Mouse (Mus musculus) kidney, adult 9 months (tissue): ENCODE data around the gene Samd8.
A peak's percentile ranks its signal among the peaks of the same experiment; 100 is the strongest.

Source experiments
- DNase-seq: peaks from one replicate; pipeline ENCODE4 v3.0.0; 2022

The Samd8 gene

DNA sequence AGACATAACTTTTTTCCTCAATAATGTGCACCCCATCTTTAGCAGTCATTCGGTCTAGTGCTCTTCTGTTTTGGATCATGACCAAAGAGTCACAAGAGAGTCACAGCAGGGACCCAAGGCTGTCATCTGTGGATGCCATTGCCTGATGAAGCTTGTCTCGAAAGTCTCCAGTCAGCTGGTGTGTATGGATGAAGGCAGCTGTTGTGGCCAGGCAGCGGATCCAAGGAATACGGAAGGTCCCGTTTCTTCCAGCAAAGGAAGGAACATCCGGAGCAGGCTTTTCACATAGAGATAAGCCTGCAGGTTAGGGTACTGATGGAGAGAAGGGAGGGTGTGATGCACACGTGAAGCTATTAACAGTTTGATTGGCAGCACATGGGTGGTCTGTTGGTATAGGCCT lies 51.3 kb downstream of the Samd8 start:
- DNase-seq: no peak

DNA sequence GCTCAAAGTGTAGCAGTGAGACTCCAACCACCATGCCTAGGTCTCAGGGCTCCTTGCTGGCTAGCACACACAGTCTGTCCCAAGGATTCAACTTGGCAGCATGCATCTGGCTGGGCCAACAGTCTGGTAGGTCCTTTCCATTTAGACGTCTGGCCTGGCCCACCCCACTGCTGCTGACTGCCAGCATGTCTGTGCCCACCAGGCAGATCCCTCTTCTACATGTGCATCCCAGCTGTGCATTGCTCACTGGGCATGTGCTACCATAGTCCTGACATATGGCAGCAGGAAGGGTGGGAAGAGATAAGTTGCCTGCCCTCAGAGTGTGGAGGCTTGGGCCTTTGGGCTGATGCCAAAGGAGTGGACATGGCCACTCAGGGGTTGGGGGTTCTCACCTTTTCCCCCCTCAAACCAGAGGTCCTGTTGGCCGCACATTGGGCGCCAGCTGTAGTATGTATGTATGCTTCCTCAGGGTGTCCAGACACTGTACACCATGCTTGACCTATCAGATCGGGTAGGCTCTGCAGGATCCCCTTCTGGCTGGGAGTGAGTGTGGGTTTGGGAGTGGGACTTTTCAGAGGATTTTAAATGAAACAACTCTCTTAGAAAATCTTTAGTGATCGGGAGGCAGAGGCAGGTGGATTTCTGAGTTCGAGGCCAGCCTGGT lies 52.3 kb downstream of the Samd8 start:
- no peak for DNase-seq

- no peak for DNase-seq
Observed at GRCm38 (mm10) chr14:21806203-21806602, 55.9 kb downstream of the Samd8 start.

DNA sequence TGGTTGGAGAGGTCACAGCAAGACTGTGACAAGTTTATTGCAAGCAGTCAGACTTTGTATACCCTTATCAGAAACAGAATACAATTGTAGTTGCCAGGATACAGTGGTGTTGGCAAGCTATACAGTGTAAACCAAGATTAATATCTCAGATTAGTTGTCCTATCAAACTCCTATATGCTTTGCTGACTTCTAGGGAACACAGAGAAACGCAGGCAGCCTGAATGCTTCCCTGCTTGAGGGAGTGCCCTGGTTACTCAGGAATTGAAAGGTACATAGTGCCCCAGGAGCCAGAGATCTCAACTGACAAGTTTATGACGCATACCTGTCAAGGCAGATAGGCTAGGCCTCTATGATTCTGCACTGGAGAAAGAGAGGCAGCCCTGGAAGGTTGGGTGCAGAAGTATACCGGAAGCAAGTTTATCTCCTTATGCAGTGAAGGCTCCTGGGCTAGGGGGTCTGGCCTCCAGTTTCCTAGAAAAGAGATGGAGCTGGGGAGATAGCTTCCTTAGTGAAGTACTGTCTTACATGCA lies 56.4 kb downstream of the Samd8 start:
- DNase-seq: no peak

GRCm38 (mm10) chr14:21808208-21808922 lies 58.0 kb downstream of the Samd8 start:
- DNase-seq: no peak

DNA sequence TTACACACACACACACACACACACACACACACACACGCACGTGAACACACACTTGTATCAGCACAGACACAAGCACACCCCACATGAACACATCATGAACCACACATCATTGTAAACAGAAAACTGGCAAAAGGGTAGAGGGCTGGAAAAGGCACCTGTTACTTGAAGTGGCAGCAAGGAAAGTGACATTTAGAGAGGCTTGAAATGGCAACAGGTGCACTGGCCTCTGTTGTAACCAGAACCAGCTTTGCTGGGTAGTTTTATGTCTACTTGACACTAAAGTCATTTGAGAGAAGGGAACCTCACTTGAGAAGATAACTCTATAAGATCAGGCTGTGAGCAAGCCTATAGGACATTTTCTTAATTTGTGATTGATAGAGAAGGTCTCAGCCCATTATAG lies 59.1 kb downstream of the Samd8 start:
- no peak for DNase-seq

DNA sequence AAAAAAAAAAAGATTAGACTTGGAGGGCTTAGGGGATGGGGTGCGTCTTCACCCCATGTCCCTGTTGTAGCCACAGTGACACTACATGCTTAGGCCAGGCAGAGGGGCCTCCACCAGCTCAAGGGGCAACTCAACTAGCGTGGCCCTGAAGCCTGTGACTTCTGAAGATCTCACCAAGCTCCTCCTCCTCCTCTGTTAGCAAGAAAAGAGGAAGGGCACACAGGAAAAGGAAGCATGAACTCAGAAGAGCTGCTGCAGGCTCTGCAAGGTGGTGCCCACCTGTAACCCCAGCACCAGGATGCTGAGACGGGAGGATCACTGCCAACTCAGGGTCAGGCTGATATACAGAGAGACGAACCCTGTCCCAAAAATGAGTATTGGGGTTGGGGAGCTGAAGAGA lies 61.0 kb downstream of the Samd8 start:
- no peak for DNase-seq

GRCm38 (mm10) chr14:21811744-21812393 lies 61.5 kb downstream of the Samd8 start:
- no peak for DNase-seq

DNA sequence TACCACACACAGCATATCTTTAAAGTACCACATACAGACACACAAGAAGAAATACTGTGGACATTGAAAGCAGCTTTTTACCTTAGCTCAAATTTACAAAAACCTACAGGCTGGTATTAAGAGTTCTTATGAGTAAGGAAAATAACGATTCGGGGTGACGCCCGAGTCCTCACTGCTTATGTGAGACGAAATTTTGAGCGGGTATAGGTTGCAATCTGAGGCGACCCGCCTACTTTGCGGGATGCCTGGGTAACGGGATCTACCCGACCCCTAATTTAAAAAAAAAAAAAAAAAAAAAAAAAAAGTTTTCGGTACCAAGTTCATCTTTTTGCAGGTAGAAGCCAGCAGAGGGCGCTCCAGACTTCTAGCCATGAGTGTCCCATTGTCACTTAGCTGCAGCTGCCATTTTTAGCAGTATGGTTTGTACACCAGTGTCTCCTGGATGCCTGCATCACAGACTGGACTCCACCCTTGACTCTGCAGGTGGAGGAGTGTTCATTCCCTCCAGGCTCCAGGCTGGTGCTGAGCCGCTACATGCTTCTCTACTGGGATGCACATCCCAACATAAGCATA lies 62.3 kb downstream of the Samd8 start:
- DNase-seq: peak; percentile 80

GRCm38 (mm10) chr14:21813216-21813615 lies 62.9 kb downstream of the Samd8 start:
- no peak for DNase-seq

GRCm38 (mm10) chr14:21813847-21814246 lies 63.5 kb downstream of the Samd8 start:
- peak; percentile 34 for DNase-seq

- no peak for DNase-seq
Observed at GRCm38 (mm10) chr14:21814606-21815005, 64.3 kb downstream of the Samd8 start.

- no peak for DNase-seq
Observed at GRCm38 (mm10) chr14:21816255-21816654, 65.9 kb downstream of the Samd8 start.

- no peak for DNase-seq
Observed at GRCm38 (mm10) chr14:21817453-21817852, 67.1 kb downstream of the Samd8 start.

GRCm38 (mm10) chr14:21820880-21821505 lies 70.7 kb downstream of the Samd8 start:
- DNase-seq: no peak

DNA sequence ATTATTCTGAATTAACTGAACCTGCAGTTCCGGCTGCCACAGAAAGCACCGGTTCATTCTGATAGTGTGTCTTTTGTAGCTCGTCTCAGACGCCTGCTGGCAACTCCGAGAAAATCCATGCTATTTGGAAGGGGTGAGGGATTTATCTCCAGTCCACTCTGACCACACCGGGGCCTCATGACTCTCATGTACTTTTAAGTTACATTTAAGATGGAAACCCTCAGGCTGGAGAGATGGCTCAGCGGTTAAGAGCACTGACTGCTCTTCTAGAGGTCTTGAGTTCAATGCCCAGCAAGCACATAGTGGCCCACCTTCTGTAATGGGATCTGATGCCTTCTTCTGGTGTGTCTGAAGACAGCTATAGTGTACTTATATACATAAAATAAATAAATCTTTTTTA lies 72.0 kb downstream of the Samd8 start:
- no peak for DNase-seq

- DNase-seq: peak; percentile 87
Observed at GRCm38 (mm10) chr14:21822795-21823374, 72.6 kb downstream of the Samd8 start.

DNA sequence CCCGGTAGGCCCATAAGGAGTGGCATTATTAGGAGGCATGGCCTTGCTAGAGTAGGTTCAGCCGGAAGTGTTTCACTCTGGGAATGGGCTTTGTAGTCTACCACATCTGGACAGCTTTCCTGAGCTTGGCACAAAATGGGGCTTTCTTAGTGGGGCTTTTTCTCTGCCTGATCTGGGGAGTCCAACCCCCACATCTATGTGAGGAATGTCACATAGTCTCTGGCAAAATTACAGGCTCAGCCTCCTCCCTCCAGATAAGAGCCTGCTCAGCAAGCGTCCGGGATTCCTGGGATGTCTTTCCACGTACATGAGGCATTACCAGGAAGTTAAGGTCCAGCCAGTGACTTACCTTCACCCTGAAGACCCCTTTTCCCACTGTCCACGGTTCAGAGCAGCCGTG lies 73.6 kb downstream of the Samd8 start:
- DNase-seq: no peak

DNA sequence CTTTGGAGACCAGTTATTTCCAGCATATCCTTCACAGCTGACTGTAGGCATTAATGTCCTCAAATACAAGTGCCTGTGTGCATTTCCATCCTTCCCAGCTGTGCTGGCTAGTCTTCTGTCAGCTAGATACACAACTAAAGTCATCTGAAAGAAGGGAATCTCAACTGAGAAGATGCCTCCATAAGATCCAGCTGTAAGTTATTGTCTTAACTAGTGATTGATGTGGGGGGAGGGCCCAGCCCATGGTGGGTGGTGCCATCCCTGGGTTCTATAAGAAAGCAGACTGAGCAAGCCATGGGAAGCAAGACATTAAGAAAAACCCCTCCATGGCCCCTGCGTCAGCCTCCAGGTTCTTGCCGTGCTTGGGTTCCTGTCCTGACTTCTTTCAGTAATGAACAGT lies 74.6 kb downstream of the Samd8 start, which contains the start of gene Vdac2:
TSS of gene Vdac2 (plus strand) at position 301 of the 400 bp plus-strand sequence.
- DNase-seq: no peak

DNA sequence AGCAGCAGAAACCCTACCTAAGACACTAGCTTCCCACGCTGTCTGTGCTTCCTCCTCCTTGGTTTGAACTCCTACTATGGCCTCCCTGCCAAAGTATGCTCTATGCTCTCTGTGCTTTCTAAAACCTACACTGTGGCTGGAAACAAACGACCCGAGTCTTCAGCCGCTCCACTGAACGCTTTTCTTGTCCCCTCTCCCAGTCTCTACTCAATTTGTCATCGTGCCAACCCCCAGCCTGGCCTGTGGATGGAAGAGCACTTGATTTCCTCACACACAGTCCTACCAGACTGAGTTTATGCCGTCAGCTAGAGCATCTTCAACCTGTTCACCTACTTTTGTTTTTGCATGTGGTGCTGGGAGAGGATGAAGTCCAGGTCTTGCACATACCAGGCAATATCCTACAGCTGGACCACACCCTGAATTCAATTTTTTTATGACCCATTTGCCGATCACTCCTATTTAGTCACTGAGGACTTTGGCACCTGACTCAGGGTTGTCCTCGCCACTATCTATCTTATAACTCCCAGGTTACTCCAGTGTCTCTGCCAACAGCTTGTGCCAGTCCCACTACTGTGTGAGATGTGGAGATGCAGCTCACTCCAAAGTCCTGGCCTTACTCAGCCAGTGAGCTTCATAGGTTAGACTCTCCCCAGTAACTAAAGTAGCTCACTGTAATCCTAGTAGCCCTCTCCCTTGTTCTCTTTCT lies 75.6 kb downstream of the Samd8 start:
- DNase-seq: no peak

DNA sequence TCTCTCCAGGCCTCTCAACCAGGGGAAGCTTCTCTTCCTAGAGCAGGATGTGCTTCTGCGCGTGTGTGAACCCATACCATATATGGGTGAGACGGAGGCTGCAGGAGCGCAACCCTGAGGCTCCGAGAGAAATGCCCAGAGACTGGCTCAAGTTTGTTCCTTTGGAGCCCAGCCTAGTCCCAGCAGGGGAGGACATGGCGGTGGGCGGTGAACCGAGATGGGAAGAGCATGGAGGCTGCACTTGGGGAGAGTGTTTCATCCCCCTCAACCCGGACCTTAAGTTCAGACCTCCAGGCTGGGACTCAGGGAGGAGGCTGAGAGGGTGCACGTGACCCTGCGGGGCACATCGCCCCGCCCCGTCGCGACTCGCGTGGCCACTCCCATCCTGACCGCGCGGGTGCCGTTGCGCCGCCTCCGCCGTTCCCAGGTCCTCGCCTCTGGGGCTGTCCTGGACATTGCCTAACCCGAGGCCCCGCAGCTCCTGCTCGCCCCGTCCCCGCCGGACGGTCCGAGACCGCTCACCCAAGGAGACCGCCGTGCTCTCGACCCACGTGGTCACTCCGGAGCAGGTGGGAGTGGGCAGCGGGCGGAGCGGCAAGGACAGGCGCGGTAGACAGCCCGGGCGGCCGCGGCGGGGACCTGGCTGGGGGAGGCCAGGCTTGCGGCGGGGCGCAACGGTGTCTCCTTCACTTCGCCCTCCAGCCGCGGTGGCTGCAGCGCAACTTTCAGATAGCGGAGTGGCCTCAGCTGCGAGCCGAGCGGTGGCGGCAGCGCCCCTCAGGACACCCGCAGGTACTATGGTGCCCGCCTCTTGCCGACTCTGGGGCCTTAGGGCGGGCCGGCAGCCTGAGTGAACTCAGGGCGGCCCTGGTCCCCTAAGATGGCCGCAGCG lies 80.8 kb downstream of the Samd8 start:
- DNase-seq: peak; percentile 98
